Mouse (Mus musculus): ENCODE results near the gene Mark1.

GRCm38 (mm10) chr1:185038183-185038686 is 38.9 kb upstream of the Mark1 start:
- TF ChIP-seq CTCF (IDR thresholded peaks at IDR 0.05; ENCODE audit: low read depth): no peak
- TF ChIP-seq EP300 (IDR thresholded peaks at IDR 0.05; ENCODE audit: low read depth): no peak
